Mouse (Mus musculus) embryo, embryonic 11 days (tissue): ENCODE measurements around the gene Olfr1360.

ENCODE experiments used
- DNase-seq: peaks from one replicate; pipeline ENCODE4 v3.0.0-alpha.2; 2015

The Olfr1360 gene

DNA sequence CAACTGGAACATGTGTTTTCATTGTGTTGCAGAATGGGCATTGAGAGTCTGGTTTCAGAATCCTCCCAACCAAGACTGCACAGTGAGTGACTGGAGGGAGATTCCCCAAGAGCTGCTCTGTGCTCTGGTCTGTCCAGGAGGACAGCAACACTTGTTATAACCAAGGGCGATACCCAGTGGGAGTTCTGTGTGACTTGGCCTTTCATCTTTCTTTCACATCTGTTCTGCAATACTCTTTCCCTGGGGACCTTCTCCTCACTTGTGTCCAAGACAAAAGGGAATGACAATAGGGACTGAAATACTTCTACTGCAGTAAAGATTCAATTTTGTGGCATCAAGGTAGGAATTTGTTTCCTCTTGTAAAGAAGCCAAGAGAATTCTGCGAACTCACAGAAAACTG lies 34.8 kb downstream of the Olfr1360 start, which contains the start of gene Olfr11:
Gene Olfr11 (minus strand): TSS at position 101 of the 400 bp plus-strand sequence.
- DNase-seq: no peak
